Mouse (Mus musculus): ENCODE results near the gene Tubb5. TPM values are rescaled to one million over a fixed set of nuclear protein-coding genes. Genes with fewer than 3 reads are reported as not detected.

Gene Tubb5
- 1,420 and 1,481 TPM in 2 replicates for polyA plus RNA-seq (2014; fragmentation: Nextera tagmentation; extraction: Ambion mirVana)

GRCm38 (mm10) chr17:35838122-35838544 lies at the start of gene Tubb5:
TSS of gene Tubb5 (minus strand) at chr17:35838306.
- peak; percentile 72 for ATAC-seq (replicated peaks; ENCODE audit: insufficient number of reproducible peaks, low FRiP score, low TSS enrichment, low read depth)
- WGBS: under 1% methylated on average over 29 of the region's 29 CpGs
- Histone ChIP-seq H3K4me2 (ENCODE audit: low read depth, low read length) (peak within 1 kb of the TSS; percentile 56), H3K27me3 (ENCODE audit: control insufficient read depth, insufficient read depth, low read length) (no peaks in the 10 kb centered on the region), H3K36me3 (replicated peaks; ENCODE audit: control insufficient read depth, insufficient read depth, low read depth, low read length) (peaks cover 19% of the 10 kb centered on the region), H3K9ac (replicated peaks; ENCODE audit: low read length) (peak within 1 kb of the TSS; percentile 97), H3K4me1 (ENCODE audit: control insufficient read depth, insufficient read depth, low read length) (peaks cover 6% of the 10 kb centered on the region; the same call in 1 of the 2 replicates), H3K4me3 (ENCODE audit: low read depth, low read length) (peak within 1 kb of the TSS; percentile 81), H3K9me3 (replicated peaks; ENCODE audit: control insufficient read depth, low read length) (no peaks in the 10 kb centered on the region), H3K27ac (replicated peaks; ENCODE audit: low read depth, low read length) (peak within 1 kb of the TSS; percentile 92)
- DNase-seq (ENCODE audit: low spot score): peak; percentile 98

GRCm38 (mm10) chr17:35887725-35888124 lies 49.6 kb upstream of the Tubb5 start:
- Histone ChIP-seq H3K4me2 (ENCODE audit: low read depth, low read length) (no peak overlapping the region), H3K27ac (replicated peaks; ENCODE audit: low read depth, low read length) (no peak overlapping the region)
- no peak for ATAC-seq (replicated peaks; ENCODE audit: insufficient number of reproducible peaks, low FRiP score, low TSS enrichment, low read depth)

GRCm38 (mm10) chr17:35883777-35884176 lies 45.7 kb upstream of the Tubb5 start:
- Histone ChIP-seq H3K36me3 (replicated peaks; ENCODE audit: control insufficient read depth, insufficient read depth, low read depth, low read length) (peaks cover 9% of the 10 kb centered on the region), H3K9me3 (replicated peaks; ENCODE audit: control insufficient read depth, low read length) (no peaks in the 10 kb centered on the region), H3K27ac (replicated peaks; ENCODE audit: low read depth, low read length) (no peak overlapping the region), H3K4me3 (ENCODE audit: low read depth, low read length) (no peak overlapping the region), H3K4me2 (ENCODE audit: low read depth, low read length) (no peak overlapping the region), H3K9ac (replicated peaks; ENCODE audit: low read length) (no peak overlapping the region), H3K27me3 (ENCODE audit: control insufficient read depth, insufficient read depth, low read length) (no peaks in the 10 kb centered on the region), H3K4me1 (ENCODE audit: control insufficient read depth, insufficient read depth, low read length) (no peaks in the 10 kb centered on the region)
- 90% methylated on average over 14 of the region's 14 CpGs for WGBS
- DNase-seq (ENCODE audit: low spot score) (no peak), ATAC-seq (replicated peaks; ENCODE audit: insufficient number of reproducible peaks, low FRiP score, low TSS enrichment, low read depth) (no peak)

More at GRCm38 (mm10) chr17:35887725-35888124, 49.6 kb upstream of the Tubb5 start:
- Histone ChIP-seq H3K9me3 (replicated peaks; ENCODE audit: control insufficient read depth, low read length) (no peaks in the 10 kb centered on the region), H3K4me3 (ENCODE audit: low read depth, low read length) (no peak overlapping the region), H3K4me1 (ENCODE audit: control insufficient read depth, insufficient read depth, low read length) (no peaks in the 10 kb centered on the region), H3K9ac (replicated peaks; ENCODE audit: low read length) (no peak overlapping the region), H3K36me3 (replicated peaks; ENCODE audit: control insufficient read depth, insufficient read depth, low read depth, low read length) (peaks cover 19% of the 10 kb centered on the region), H3K27me3 (ENCODE audit: control insufficient read depth, insufficient read depth, low read length) (no peaks in the 10 kb centered on the region)
- 87% methylated on average over 13 of the region's 17 CpGs for WGBS
- DNase-seq (ENCODE audit: low spot score): no peak

- 90% methylated on average over 17 of the region's 17 CpGs for WGBS
- no peaks in the 10 kb centered on the region for H3K27me3 ChIP-seq (ENCODE audit: control insufficient read depth, insufficient read depth, low read length)
- no peaks in the 10 kb centered on the region for H3K4me1 ChIP-seq (ENCODE audit: control insufficient read depth, insufficient read depth, low read length)
- no peak overlapping the region; the same call in 1 of the 2 replicates for H3K4me2 ChIP-seq (ENCODE audit: low read depth, low read length)
- H3K9me3 ChIP-seq (replicated peaks; ENCODE audit: control insufficient read depth, low read length): no peaks in the 10 kb centered on the region
- H3K4me3 ChIP-seq (ENCODE audit: low read depth, low read length): no peak overlapping the region
- no peak overlapping the region for H3K9ac ChIP-seq (replicated peaks; ENCODE audit: low read length)
- ATAC-seq (replicated peaks; ENCODE audit: insufficient number of reproducible peaks, low FRiP score, low TSS enrichment, low read depth): no peak
- DNase-seq (ENCODE audit: low spot score): no peak
- H3K27ac ChIP-seq (replicated peaks; ENCODE audit: low read depth, low read length): no peak overlapping the region
- H3K36me3 ChIP-seq (replicated peaks; ENCODE audit: control insufficient read depth, insufficient read depth, low read depth, low read length): peaks cover 9% of the 10 kb centered on the region
Measured at GRCm38 (mm10) chr17:35882924-35883323, 44.8 kb upstream of the Tubb5 start.

DNA sequence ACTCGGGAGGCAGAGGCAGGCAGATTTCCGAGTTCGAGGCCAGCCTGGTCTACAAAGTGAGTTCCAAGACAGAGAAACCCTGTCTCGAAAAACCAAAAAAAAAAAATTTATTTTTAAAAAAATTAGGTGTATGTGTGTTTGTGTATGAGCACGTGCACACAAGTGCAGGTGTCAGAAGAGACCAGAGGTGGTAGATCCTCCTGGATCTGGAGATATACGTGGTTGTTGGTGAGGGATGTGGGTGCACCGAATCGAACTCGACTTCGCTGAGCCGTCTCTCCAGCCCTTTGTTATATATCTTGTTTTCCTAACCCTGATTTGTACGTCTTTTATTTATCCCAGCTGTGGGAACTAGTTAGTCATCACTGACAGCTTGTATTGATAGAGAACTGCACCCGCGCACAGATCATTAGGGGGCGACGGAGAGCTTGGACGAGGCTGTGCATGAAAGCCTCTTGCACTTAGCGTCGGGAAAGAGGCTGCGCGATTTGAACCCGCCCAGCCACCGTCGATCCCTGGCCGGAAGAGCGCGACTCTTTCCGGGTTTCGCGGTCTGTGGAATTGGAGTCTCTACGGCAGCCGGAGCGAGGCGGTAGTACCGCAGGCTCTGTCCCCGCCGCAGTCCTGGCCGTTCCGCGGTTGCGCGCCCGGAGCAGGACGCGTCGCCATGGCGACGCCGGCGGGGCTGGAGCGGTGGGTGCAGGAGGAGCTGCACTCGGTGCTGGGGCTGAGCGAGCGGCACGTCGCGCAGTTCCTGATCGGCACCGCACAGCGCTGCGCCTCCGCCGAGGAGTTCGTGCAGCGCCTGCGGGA lies 41.3 kb upstream of the Tubb5 start, which contains the start of gene Dhx16:
Dhx16 (plus strand) TSS at position 575 of the 813 bp plus-strand sequence.
- WGBS: 6% methylated on average over 66 of the region's 66 CpGs
- peak; percentile 85 for ATAC-seq (replicated peaks; ENCODE audit: insufficient number of reproducible peaks, low FRiP score, low TSS enrichment, low read depth)

DNA sequence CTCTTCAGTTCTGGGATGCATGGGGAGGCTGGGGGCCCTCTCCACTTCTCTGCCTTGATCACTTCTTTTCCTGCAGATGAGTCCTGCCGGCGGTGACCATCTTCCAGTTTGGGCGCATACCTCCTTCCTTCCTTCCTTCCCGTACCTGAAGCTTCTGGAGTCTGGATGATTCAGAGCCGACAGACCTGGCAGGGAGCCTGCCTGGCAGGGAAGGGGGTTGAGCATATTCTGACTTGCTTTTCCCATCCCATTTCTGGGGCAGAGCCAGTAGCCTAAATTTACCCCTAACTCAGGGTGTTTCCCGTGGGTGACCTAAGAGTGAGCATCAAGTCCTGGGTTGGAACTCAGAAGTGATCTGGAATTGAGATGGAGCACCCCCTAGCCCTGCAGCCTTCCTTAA lies 36.6 kb upstream of the Tubb5 start:
- H3K4me2 ChIP-seq (ENCODE audit: low read depth, low read length): no peak overlapping the region
- no peak overlapping the region for H3K9ac ChIP-seq (replicated peaks; ENCODE audit: low read length)
- H3K4me3 ChIP-seq (ENCODE audit: low read depth, low read length): no peak overlapping the region
- H3K27me3 ChIP-seq (ENCODE audit: control insufficient read depth, insufficient read depth, low read length): no peaks in the 10 kb centered on the region
- 90% methylated on average over 6 of the region's 6 CpGs for WGBS
- H3K27ac ChIP-seq (replicated peaks; ENCODE audit: low read depth, low read length): no peak overlapping the region
- DNase-seq (ENCODE audit: low spot score) (no peak), ATAC-seq (replicated peaks; ENCODE audit: insufficient number of reproducible peaks, low FRiP score, low TSS enrichment, low read depth) (no peak)
- peaks cover 7% of the 10 kb centered on the region for H3K36me3 ChIP-seq (replicated peaks; ENCODE audit: control insufficient read depth, insufficient read depth, low read depth, low read length)
- H3K4me1 ChIP-seq (ENCODE audit: control insufficient read depth, insufficient read depth, low read length): peaks cover 3% of the 10 kb centered on the region; the same call in 1 of the 2 replicates
- H3K9me3 ChIP-seq (replicated peaks; ENCODE audit: control insufficient read depth, low read length): no peaks in the 10 kb centered on the region; the same call in 1 of the 2 replicates

More for the DNA sequence above, 41.3 kb upstream of the Tubb5 start, which contains the start of gene Dhx16:
- Histone ChIP-seq H3K27me3 (ENCODE audit: control insufficient read depth, insufficient read depth, low read length) (no peaks in the 10 kb centered on the region), H3K4me1 (ENCODE audit: control insufficient read depth, insufficient read depth, low read length) (no peaks in the 10 kb centered on the region), H3K4me2 (ENCODE audit: low read depth, low read length) (peak within 1 kb of the TSS; percentile 38), H3K27ac (replicated peaks; ENCODE audit: low read depth, low read length) (no peak within 1 kb of the TSS; the same call in 1 of the 2 replicates), H3K36me3 (replicated peaks; ENCODE audit: control insufficient read depth, insufficient read depth, low read depth, low read length) (peaks cover 3% of the 10 kb centered on the region; the same call in 1 of the 2 replicates), H3K4me3 (ENCODE audit: low read depth, low read length) (peak within 1 kb of the TSS; percentile 86), H3K9ac (replicated peaks; ENCODE audit: low read length) (peak within 1 kb of the TSS; percentile 75), H3K9me3 (replicated peaks; ENCODE audit: control insufficient read depth, low read length) (no peaks in the 10 kb centered on the region)
- peak; percentile 97 for DNase-seq (ENCODE audit: low spot score)

GRCm38 (mm10) chr17:35873774-35874519 lies 35.8 kb upstream of the Tubb5 start:
- Histone ChIP-seq H3K4me2 (ENCODE audit: low read depth, low read length) (no peak overlapping the region), H3K4me3 (ENCODE audit: low read depth, low read length) (no peak overlapping the region), H3K9me3 (replicated peaks; ENCODE audit: control insufficient read depth, low read length) (no peaks in the 10 kb centered on the region; the same call in 1 of the 2 replicates), H3K4me1 (ENCODE audit: control insufficient read depth, insufficient read depth, low read length) (peaks cover 3% of the 10 kb centered on the region; the same call in 1 of the 2 replicates), H3K27me3 (ENCODE audit: control insufficient read depth, insufficient read depth, low read length) (no peaks in the 10 kb centered on the region), H3K9ac (replicated peaks; ENCODE audit: low read length) (no peak overlapping the region), H3K27ac (replicated peaks; ENCODE audit: low read depth, low read length) (no peak overlapping the region), H3K36me3 (replicated peaks; ENCODE audit: control insufficient read depth, insufficient read depth, low read depth, low read length) (peaks cover 7% of the 10 kb centered on the region)
- WGBS: 32% methylated on average over 21 of the region's 21 CpGs
- ATAC-seq (replicated peaks; ENCODE audit: insufficient number of reproducible peaks, low FRiP score, low TSS enrichment, low read depth): no peak
- DNase-seq (ENCODE audit: low spot score): peak; percentile 86
